Mouse (Mus musculus) midbrain, embryonic 12.5 days (tissue): ENCODE results near the gene Thada. TPM values are rescaled to one million over a fixed set of nuclear protein-coding genes. Genes with fewer than 3 reads are reported as not detected.

Experiments used
- ATAC-seq: fragments of 200-750 bp; cut with Nextera tagmentation; 2 replicates; pipeline ENCODE4 v1.8.0; 2017; ENCODE audit warnings: low read depth, moderate TSS enrichment, moderate library complexity; ENCODE audit not compliant: low FRiP score
- H3K27ac ChIP-seq: fragments of 300-500 bp; sonication (generic); replicated peaks from 2 replicates; pipeline ENCODE4 v1.5.1; 2016; ENCODE audit warnings: mild to moderate bottlenecking
- H3K27me3 ChIP-seq: fragments of 300-500 bp; sonication (generic); 2 replicates; pipeline ENCODE4 v1.6.1; 2016; ENCODE audit warnings: mild to moderate bottlenecking
- H3K36me3 ChIP-seq: fragments of 300-500 bp; sonication (generic); 2 replicates; pipeline ENCODE4 v1.6.1; 2016
- H3K4me1 ChIP-seq: fragments of 300-500 bp; sonication (generic); 2 replicates; pipeline ENCODE4 v1.6.1; 2016
- H3K4me2 ChIP-seq: fragments of 300-500 bp; sonication (generic); replicated peaks from 2 replicates; pipeline ENCODE4 v1.6.1; 2016; ENCODE audit warnings: mild to moderate bottlenecking, moderate library complexity
- H3K4me3 ChIP-seq: fragments of 300-500 bp; sonication (generic); 2 replicates; pipeline ENCODE4 v1.5.1; 2016; ENCODE audit warnings: mild to moderate bottlenecking
- H3K9ac ChIP-seq: fragments of 300-500 bp; sonication (generic); replicated peaks from 2 replicates; pipeline ENCODE4 v1.6.1; 2016; ENCODE audit warnings: mild to moderate bottlenecking, moderate library complexity
- H3K9me3 ChIP-seq: fragments of 300-500 bp; sonication (generic); 2 replicates; pipeline ENCODE4 v1.6.1; 2016; ENCODE audit warnings: mild to moderate bottlenecking
- WGBS: fragments of 180-500 bp; shearing (Covaris S2); methylation state at CpG from one replicate; pipeline ENCODE4 v1.1.7; 2016; 5-methylcytosine and 5-hydroxymethylcytosine counted together
- polyA plus RNA-seq: library from polyadenylated mRNA; unstranded; fragments of >200 nt; fragmentation: Nextera tagmentation; extraction: Ambion mirVana; gene quantifications from 2 replicates; pipeline ENCODE4 v1.2.1, GENCODE M21; 2016

The Thada gene
- polyA plus RNA-seq, 1 experiment from 2014 or later: 11.8 TPM

- ATAC-seq: no peak
- Histone ChIP-seq H3K4me1 (peaks cover 35% of the 10 kb centered on the region), H3K9ac (no peak overlapping the region)
Measured at GRCm38 (mm10) chr17:84145826-84146287, 320.1 kb downstream of the Thada start.

GRCm38 (mm10) chr17:84144762-84145599, 321.0 kb downstream of the Thada start:
- Histone ChIP-seq H3K9ac (no peak overlapping the region), H3K4me1 (peaks cover 35% of the 10 kb centered on the region), H3K36me3 (no peaks in the 10 kb centered on the region), H3K4me2 (no peak overlapping the region), H3K4me3 (no peak overlapping the region), H3K9me3 (no peaks in the 10 kb centered on the region), H3K27ac (no peak overlapping the region), H3K27me3 (peaks cover 43% of the 10 kb centered on the region)
- ATAC-seq: no peak
- 73% methylated on average over 5 of the region's 5 CpGs for WGBS

More at GRCm38 (mm10) chr17:84145826-84146287, 320.1 kb downstream of the Thada start:
- WGBS: 8% methylated on average over 10 of the region's 10 CpGs
- Histone ChIP-seq H3K27me3 (peaks cover 43% of the 10 kb centered on the region), H3K4me2 (no peak overlapping the region), H3K36me3 (no peaks in the 10 kb centered on the region), H3K9me3 (no peaks in the 10 kb centered on the region), H3K27ac (0 out of 2 replicates have a peak overlapping the region, but pooled peaks have one; percentile 15), H3K4me3 (no peak overlapping the region)

- 87% methylated on average over 3 of the region's 3 CpGs for WGBS
- Histone ChIP-seq H3K9me3 (no peaks in the 10 kb centered on the region), H3K27ac (no peak overlapping the region), H3K4me3 (no peak overlapping the region), H3K4me2 (no peak overlapping the region), H3K4me1 (peaks cover 30% of the 10 kb centered on the region), H3K36me3 (no peaks in the 10 kb centered on the region), H3K9ac (no peak overlapping the region), H3K27me3 (peaks cover 41% of the 10 kb centered on the region)
- ATAC-seq: no peak
Measured at GRCm38 (mm10) chr17:84144130-84144529, 321.9 kb downstream of the Thada start.

- Histone ChIP-seq H3K4me3 (no peak overlapping the region), H3K27ac (no peak overlapping the region), H3K4me1 (peaks cover 23% of the 10 kb centered on the region), H3K9me3 (no peaks in the 10 kb centered on the region), H3K9ac (no peak overlapping the region), H3K36me3 (no peaks in the 10 kb centered on the region), H3K4me2 (no peak overlapping the region), H3K27me3 (peaks cover 41% of the 10 kb centered on the region)
- ATAC-seq: no peak
- 62% methylated on average over 12 of the region's 12 CpGs for WGBS
Measured at GRCm38 (mm10) chr17:84143219-84143844, 322.7 kb downstream of the Thada start.

GRCm38 (mm10) chr17:84141691-84142090, 324.3 kb downstream of the Thada start:
- Histone ChIP-seq H3K27ac (no peak overlapping the region), H3K27me3 (peaks cover 35% of the 10 kb centered on the region)
- WGBS: 88% methylated on average over 6 of the region's 6 CpGs

GRCm38 (mm10) chr17:84140822-84141507, 325.0 kb downstream of the Thada start:
- no peak overlapping the region for H3K27ac ChIP-seq
- 0 out of 2 replicates have a peak overlapping the region, but pooled peaks have one; percentile 15 for H3K9ac ChIP-seq
- ATAC-seq: no peak
- H3K4me1 ChIP-seq: peaks cover 4% of the 10 kb centered on the region
- WGBS: 75% methylated on average over 10 of the region's 10 CpGs
- no peaks in the 10 kb centered on the region for H3K36me3 ChIP-seq
- H3K9me3 ChIP-seq: no peaks in the 10 kb centered on the region
- H3K27me3 ChIP-seq: peaks cover 31% of the 10 kb centered on the region
- H3K4me3 ChIP-seq: no peak overlapping the region
- H3K4me2 ChIP-seq: no peak overlapping the region

More at GRCm38 (mm10) chr17:84141691-84142090, 324.3 kb downstream of the Thada start:
- no peaks in the 10 kb centered on the region for H3K9me3 ChIP-seq
- no peaks in the 10 kb centered on the region for H3K36me3 ChIP-seq
- H3K4me1 ChIP-seq: peaks cover 11% of the 10 kb centered on the region
- ATAC-seq: no peak
- H3K9ac ChIP-seq: no peak overlapping the region
- no peak overlapping the region for H3K4me3 ChIP-seq
- H3K4me2 ChIP-seq: no peak overlapping the region

Other genes starting within 250 kb of the Thada start
- 2.8 and 3.2 TPM in 2 replicates for gene Plekhh2, start 45.7 kb upstream of the Thada start, polyA plus RNA-seq
- gene Dync2li1, start 160.3 kb upstream of the Thada start, polyA plus RNA-seq: 31.5 and 33.3 TPM in 2 replicates
- 0.08 TPM in 1 of 2 replicates, not detected in the other for gene Abcg8, start 210.1 kb upstream of the Thada start, polyA plus RNA-seq
- 1.2 and 4.4 TPM in 2 replicates for gene Abcg5, start 216.8 kb upstream of the Thada start, polyA plus RNA-seq